Mouse (Mus musculus): Measurements from ENCODE around the gene Gabrp.

- no peak for TF ChIP-seq CTCF (IDR thresholded peaks at IDR 0.05; ENCODE audit: extremely low read depth, insufficient read depth, low read length)
- TF ChIP-seq POLR2A (IDR thresholded peaks at IDR 0.05; ENCODE audit: extremely low read depth, insufficient read depth, low read length) = no peak
These were observed 20.2 kb upstream of the Gabrp start, which contains the start of gene D130052B06Rik for GRCm38 (mm10) chr11:33598986-33599385.
